Mouse (Mus musculus): ENCODE results near the gene Trabd2b.
A peak's percentile ranks its signal among the peaks of the same experiment; 100 is the strongest.

Trabd2b gene

DNA sequence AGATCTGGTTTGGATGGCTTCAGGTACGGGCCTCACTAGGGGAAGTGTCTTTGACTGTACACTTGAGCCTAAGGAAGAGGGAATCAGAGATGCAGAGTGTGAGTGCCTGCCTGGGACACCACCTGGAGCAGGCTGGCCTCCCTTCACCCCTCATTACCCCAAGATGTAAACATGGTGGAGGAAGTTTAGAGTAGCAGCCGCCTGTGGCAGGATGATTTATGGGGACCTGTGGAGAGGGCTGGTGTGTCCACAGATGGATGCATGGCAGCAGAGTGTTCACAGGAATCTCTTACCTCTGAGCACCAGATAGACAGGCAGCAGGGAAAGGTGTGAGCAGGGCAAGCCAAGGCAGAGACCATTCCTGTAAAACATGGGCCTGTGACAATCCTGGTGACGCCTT, 199.1 kb downstream of the Trabd2b start:
- no peak for DNase-seq (ENCODE audit: low spot score in 2 of 2)

DNA sequence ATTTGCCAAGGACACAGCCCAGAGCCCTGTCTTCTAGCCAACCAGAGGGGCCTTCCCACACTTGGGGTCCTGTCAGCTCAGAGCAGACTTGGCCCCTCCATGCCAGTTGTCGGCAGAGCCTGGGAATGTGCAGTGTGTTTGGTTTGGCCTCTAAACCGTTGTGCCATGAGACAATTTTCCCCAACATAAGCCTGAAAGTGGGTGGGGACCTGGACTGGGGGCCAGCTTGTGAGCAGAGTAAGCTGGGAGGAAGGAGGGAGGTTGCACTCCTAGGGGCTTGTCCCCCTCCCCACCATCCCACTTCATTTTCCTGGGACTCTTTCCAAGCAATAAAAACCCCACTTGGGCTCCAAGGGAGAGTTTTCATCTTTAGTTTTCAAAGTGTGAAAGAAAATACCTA, 201.3 kb downstream of the Trabd2b start:
- no peak for DNase-seq (ENCODE audit: low spot score in 2 of 2)

DNA sequence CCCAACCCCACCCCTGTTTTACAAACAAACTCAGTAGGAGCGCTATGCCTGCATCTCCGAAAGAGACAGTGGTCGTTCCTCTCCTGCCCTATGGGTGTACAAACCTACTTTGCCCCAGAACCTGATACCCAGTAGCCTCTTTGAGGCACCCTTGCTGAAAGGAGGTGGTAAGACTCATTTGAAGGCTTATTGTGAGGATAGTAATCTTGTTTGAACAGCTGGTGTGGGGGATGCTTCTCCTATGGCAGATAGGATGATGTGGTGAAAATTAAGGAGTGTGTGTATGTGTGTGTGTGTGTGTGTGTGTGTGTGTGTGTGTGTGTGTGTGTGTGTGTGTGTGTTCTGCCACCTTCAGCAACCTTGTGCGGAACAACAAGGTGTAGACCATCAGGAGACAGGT, 202.8 kb downstream of the Trabd2b start:
- DNase-seq (ENCODE audit: low spot score in 2 of 2): peak in 1 of 2 experiments; percentile 20

DNA sequence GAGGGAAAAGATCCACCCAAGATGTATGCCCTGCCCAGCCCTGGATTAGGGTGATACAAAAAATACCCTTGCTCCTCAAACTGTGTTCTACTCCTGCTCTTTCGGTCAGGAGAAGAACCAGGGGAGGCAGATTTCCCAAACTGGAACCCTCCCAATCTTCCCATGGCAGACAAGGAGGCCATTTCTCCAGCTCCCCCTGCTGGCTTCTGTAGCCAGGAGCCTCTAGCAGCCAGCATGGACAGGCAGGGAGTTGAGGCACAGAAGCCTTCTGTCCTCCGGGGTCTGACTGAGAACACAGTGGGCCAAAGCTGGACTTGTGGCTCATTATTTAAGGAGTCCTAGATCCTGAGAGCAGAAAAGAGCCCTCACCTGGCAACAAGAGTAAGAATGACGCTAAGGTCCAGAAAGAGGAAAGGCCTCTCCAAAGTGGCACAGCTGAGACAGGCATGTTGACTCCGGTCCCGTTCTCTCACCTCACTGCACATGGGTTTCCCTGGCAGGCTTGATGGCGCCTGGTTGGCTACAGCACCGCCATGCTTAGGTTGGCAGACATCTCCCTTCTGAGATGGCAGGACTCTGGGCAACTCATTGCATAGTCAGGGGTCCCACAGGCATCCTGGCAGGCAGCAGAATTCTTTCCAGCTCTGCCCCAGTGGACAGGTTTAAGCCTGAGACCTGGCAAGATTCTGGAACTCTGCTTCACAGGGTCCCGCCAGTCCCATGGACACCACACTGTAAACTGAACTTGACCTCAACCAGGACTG, 204.8 kb downstream of the Trabd2b start:
- DNase-seq (ENCODE audit: low spot score in 2 of 2): peak in 1 of 2 experiments; percentile 40

DNA sequence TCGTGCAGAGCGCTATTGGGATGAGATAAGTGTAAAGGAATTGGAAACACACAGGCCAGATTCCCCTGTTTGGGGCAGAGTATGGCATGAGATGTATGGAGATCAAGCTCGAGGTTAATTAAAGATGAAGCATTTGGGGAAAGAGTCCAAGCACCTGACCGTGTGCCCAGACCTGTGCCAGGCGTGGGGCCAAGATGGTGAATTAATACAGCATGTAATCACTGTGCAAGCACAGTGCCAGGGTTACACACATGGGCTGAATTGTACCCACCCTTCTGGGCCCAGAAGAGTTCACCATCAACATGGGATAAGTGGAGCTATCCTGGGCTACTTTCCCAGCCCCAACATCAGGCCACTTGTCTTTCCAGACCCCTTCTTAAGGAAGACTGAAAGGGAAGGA, 205.5 kb downstream of the Trabd2b start:
- no peak for DNase-seq (ENCODE audit: low spot score in 2 of 2)

DNA sequence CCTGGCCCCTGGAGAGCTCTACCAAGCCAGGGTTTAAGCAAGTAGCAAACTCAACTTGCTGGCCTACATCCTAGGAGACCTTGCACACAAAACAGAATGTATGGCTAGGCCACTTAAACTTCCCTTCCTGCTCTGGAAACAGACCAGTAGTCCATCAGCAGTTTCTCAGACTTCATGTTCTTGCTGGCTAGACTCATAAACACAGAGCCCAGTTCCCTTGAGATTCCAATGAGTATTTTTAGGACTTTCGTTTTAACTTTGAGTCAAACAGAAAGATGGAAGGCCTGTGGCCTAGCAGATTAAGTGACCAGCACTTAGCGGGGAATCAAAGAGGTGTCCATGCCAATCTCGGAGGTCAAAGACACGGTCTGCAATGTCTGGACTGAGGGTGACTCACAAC, 206.3 kb downstream of the Trabd2b start:
- DNase-seq (ENCODE audit: low spot score in 2 of 2): no peak

DNA sequence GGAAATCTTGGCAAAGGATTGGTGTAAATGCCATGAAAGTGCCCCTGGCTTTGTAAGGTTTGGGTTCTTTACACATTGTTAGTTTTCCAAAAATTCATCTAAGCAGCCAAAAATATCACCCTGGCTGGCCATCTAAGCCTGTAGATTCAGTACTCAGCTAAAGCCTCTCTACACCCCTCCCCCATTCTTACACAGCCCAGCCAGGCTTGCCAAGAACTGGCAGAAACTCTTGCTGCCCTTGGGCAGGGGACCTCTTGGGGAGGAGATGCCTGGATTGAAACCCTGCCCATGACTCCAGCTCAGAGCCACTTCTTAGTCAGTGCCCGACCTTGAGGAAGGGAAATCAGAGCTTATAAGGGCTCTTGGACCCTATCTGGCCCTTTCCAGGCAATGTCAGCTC, 207.6 kb downstream of the Trabd2b start:
- DNase-seq (ENCODE audit: low spot score in 2 of 2): no peak

DNA sequence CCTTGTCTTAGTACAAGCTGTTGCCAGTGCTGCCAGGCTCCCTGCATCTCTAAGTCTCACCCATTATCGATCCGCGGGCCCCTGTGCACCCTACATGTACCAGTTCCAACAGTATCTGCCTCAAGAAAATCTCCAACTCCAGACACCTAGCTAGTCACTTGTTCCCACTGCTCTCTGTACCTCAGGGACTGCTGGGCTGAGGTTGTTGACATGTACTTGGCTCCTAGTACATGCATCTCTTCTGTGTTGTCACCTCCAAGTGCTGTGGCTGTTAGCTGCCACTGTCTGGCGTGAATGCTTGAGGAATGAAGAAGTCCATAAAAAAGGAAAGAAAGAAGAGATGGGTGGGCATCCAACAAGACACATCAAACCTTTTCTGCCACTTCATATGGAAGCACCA, 209.2 kb downstream of the Trabd2b start:
- no peak for DNase-seq (ENCODE audit: low spot score in 2 of 2)

DNA sequence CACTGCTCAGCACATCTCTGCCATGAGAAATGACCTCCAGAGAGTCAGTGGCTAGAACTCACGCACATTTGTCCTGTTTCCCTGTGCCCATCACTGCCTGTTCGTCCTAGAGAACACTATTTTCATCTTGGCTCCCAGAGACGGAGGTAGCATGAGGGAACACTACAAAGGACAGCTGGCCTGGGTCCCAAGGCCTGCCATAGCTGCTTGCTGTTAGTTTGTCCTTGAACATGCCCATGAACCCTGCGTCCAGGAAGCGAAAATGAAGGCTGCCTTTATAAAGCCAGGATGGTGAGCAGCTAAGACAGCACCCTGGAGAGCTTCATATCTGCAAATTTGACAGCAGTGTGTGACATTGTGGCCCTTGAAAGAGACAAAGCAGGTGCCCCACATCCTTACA, 216.4 kb downstream of the Trabd2b start:
- no peak for DNase-seq (ENCODE audit: low spot score in 2 of 2)

DNA sequence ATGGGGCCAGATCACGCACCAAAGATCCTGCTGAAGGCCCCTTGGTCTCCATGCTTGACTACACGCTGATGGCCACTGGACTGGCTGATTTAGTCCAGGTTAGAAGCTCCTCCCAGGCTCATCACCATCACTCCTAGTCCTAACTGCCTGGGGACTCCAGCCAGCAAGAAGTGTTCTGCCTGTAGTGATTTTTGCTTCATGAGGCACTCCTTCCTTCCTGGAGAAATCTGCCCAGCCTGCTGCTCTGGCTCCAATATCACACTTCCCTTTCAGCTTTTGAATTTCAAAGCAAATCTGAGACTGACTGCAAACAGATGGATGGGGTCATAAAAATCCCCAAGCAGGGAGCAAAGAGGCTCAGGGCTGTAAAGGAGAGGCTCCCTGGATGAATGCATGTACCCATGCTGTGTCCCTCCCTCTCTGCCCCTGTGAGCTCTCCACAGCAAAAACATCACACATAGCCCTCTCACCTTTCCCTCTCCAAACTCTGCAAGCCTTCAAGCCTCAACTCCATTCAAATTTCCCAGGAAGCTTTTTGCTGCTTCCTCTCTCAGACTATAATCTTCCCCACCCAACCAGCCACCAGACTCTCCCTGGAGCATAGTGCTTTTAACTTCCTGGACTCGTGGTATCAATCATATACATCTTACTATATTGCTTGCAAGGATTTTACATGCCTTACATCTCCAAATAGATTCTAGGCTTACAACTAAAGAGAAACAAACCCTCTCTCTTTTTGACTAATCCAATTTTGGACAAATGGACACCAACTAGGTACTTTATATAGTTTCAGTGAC, 217.8 kb downstream of the Trabd2b start:
- DNase-seq (ENCODE audit: low spot score in 2 of 2): no peak

DNA sequence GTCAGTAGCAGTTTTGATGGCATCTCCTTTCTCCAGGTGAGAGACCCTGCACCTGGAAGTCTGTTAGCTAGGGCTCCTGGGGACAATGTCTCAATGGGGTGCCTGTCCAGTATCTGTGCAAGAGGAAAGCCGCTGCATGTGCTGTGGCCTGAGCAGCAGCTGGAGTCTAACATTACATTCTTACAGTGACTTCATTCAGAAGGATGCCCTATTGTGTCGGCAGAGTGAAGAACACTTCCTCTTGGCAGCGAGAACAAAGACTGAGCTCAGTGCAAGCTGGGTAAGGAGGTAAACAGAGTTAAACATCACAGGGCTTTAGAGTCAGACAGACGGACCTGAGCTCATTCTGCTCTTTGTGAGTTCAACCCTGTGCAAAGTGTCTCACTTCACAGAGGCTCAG, 218.8 kb downstream of the Trabd2b start:
- DNase-seq (ENCODE audit: low spot score in 2 of 2): no peak

DNA sequence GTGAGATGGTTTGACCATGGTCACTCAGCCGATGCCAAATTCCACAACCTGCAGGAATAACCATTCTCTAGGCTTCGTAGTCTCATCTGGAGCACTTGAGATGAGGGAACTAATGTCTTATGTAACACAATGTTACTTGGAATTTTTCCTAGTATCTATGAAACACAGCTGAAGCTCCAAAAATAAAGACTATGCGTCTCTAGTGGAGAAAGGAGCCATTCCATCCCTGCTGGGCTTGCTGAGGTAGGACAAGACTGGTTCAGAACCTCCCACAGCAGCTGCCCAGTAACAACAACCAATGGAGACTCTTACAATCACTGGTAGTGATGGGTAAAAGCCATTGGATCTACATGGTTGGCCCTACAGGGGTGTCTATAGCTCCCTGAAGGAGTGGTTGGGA, 219.4 kb downstream of the Trabd2b start:
- DNase-seq (ENCODE audit: low spot score in 2 of 2): peak in 1 of 2 experiments; percentile 16

DNA sequence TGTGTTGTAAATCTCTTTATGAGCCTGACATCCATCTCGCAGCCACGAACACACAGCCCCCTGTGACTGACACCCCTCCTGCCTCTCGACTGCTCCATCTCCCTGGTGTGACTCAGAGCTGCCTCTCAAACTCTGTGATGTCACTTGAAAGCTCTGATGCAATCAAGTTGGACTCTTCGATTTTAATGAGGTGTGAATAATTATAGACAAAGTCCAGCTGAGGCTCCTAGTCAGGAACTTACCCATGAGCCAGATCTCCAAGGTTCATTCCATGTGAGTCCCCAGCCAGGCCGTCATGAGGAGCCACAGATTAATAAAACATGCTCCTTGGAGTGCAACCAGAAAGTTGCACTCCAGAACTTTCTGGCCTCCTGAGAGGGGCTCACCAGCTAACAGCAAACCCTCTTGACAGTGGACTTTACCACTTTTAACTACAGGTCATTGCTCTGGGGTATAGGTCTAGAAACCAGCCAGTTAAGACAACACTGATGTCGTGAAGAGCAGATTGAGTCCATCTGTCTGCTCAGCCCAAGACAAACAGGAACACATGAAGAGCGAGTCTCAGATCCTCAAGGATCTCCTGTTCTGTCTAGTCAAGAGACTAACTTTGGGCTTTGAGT, 221.3 kb downstream of the Trabd2b start:
- DNase-seq (ENCODE audit: low spot score in 2 of 2): no peak

DNA sequence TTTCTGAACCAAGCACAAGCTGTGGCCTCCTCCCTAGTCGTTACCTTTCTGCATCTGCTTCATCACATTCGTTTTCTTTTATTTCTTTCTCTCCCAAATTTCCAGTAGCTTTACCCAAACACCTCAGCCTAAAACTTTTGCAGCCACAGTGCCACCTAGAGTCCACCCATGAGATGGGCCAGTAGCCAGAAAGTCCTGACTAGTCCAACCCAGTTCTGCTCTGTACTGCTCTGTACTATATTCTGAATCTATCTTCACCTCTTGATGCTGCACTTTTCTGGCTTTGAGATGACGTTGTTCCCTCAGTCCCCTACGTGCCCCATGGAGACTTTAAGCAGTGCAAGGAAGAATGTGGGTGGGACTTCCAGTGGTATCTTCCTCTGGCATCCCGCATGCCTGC, 229.4 kb downstream of the Trabd2b start:
- peak; percentile 33 to 86 for DNase-seq (ENCODE audit: low spot score in 2 of 2)

DNA sequence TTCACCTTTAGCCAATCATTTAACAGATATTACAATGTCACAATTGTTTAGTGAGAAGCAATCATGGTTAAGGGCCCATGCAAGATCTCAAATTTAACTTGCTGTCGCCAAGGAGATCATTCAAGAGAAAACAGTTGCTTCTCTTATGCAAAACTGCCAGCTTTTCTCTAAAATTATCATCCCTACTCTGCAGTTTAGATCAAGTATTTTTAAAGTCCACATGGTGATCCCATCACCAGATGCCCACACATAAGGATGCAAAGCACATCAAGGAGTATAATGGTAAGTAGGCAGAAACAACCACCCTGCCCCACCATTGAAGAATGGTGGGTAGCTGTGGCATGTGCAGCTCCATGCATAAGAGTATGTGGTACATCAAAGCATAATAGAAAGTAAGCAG, 229.8 kb downstream of the Trabd2b start:
- peak in 1 of 2 experiments; percentile 64 for DNase-seq (ENCODE audit: low spot score in 2 of 2)

DNA sequence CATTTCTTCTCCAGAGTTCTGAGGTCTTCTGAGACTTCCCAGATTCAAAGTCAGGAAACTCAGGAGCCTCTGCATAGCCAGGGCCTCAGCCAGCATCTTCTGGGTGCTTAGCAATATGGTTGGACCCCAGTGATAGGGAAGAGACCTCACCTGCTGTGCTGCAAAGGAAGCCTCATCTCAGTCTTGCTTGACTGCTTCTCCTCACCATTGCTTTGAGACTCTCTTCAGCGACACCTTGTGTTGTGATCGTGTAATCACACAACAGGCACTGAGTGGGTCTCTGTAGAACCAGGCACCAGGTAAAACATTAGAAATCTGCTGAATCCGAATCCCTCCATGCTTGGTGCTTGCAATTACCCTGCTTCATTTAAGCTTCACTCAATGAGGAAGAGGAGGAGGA, 230.6 kb downstream of the Trabd2b start:
- DNase-seq (ENCODE audit: low spot score in 2 of 2): peak in 1 of 2 experiments; percentile 62

DNA sequence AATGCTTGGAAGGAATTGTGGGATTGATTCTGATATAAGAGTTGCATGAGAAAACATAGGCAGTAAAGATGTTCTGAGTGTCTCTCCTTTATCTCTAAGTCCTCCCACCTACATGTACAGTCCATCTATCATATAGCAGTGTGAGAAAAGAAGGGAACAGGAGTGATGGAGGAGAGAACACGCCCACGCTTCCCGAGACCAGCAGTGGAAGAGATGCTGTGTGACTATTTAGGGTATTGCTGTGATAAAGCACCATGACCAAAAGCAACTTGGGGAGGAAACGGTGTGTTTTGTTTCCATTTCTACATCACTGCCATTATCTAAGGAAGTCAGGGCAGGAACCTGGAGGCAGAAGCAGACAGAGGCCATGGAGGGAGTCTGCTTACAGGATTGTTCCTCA, 235.9 kb downstream of the Trabd2b start:
- no peak for DNase-seq (ENCODE audit: low spot score in 2 of 2)

DNA sequence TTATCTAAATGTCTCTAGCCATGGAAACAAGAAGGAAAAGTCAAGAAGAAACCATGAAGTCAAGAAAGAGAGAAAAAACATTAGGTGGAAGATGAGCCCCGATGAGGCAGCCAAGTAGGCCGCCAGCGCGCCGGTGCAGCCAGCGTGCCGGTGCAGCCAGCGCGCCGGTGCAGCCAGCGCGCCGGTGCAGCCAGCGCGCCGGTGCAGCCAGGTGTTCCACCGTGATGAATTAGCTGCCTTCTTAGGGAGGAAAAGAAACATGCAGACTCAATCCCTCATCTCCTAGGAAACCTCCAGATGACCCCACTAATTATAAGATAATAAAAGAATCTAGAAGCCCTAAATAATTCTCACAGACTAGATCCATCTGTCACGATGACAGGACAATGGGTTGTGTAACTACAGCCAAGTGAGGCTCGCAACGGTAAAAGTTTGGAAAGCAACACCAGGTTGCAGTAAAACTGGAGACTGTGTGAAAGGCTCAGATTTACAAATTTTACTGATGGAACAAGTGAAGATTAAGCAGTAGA, 237.2 kb downstream of the Trabd2b start:
- DNase-seq (ENCODE audit: low spot score in 2 of 2): no peak

DNA sequence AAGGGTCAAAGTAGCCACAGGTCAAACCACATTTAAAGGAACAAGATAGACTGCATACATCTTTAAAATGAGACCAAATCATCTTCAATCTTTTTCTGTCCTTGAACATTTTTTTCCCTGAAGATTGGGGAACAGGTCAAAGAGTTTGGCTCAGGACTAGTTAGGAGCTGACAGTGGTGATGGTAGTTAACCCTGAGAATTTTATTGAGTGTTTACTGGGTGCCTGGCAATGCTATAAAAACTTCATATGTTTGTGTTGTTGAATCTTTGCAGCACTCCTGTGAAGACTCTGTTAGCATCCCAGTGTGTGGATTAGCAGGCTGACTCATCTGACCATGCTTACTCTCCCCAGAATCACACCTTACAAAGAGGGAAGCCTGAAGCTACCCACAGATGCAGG, 238.8 kb downstream of the Trabd2b start:
- DNase-seq (ENCODE audit: low spot score in 2 of 2): no peak

DNA sequence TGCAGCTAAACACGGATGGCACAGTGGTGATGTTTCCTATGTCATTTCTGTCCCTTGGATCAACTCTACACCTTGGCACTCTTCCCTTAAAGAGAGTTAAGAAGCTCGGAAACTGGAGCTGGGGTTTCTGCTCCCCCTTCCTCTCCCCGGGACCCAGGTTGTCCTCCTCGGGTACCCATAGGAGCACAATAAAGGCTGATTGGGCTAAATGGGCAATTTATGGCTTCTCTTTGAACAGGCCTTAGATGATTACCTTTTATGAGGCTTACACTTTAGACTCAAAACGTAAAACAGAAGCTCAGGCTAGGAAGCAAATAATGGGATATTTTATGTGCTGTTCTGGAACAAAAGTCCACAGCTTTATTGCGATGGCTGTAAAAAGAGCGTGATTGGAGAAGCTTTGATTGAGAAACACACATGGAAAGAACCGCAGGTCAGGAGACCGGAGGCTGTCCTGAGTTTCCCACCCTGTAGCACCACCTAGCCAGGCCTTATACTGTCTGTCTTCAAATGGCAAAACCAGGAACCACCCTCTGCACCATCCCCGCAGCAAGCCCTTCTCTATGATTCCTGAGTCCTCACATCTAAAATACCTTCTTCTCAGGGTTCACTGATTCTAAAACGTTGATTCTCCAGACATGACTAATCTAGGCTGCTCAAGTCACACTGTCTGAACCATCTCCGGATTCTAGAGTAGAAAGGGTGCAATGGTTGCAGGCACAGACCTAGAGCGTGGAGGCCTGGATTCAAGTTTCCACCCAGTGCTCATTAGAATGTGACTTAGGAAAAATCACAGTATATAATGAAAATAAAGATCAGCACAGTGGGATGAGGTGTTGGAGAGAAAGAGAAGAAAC, 240.5 kb downstream of the Trabd2b start:
- no peak for DNase-seq (ENCODE audit: low spot score in 2 of 2)

DNA sequence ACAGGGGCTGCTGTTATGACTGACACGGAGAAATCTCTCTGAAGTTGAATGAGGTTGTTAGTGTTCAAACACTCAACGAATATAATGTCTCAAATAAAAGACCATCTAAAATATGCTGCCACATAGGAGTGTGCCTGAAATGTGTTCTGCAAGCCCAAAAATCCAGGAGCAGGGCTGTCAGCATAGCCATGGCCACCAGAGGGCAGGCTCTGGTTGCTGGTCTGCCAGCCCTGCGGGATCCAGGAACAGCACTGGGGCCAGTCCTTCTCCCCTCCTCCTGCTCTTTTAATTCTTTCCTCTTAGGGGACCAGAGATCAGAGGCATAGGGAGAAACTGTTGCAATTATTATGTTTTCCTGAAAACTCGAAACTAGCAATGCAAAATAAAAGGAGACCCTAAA, 241.2 kb downstream of the Trabd2b start:
- peak in 1 of 2 experiments; percentile 76 for DNase-seq (ENCODE audit: low spot score in 2 of 2)
